Mouse (Mus musculus) liver, embryonic 12.5 days (tissue): Measurements from ENCODE around the gene Pxn. TPM values are rescaled to one million over a fixed set of nuclear protein-coding genes. Genes with fewer than 3 reads are reported as not detected.
"Not testable (repeated sequence)": the region's sequence is repeated elsewhere in the genome, so short reads cannot be mapped to it uniquely, and the experiment has no call there.

ENCODE experiments used
- ATAC-seq: fragments of 200-750 bp; cut with Nextera tagmentation; 2 replicates; pipeline ENCODE4 v1.8.0; 2017; ENCODE audit warnings: moderate number of reproducible peaks, mild to moderate bottlenecking, moderate library complexity
- H3K27ac ChIP-seq: fragments of 300-500 bp; sonication (generic); 2 replicates; pipeline ENCODE4 v1.5.1; 2016; ENCODE audit warnings: mild to moderate bottlenecking
- H3K27me3 ChIP-seq: fragments of 300-500 bp; sonication (generic); replicated peaks from 2 replicates; pipeline ENCODE4 v1.6.1; 2016; ENCODE audit warnings: mild to moderate bottlenecking, moderate library complexity
- H3K36me3 ChIP-seq: fragments of 300-500 bp; sonication (generic); 2 replicates; pipeline ENCODE4 v1.6.1; 2016; ENCODE audit warnings: mild to moderate bottlenecking, moderate library complexity
- H3K4me1 ChIP-seq: fragments of 300-500 bp; sonication (generic); 2 replicates; pipeline ENCODE4 v1.6.1; 2016
- H3K4me2 ChIP-seq: fragments of 300-500 bp; sonication (generic); 2 replicates; pipeline ENCODE4 v1.6.1; 2016; ENCODE audit warnings: mild to moderate bottlenecking, moderate library complexity
- H3K4me3 ChIP-seq: fragments of 300-500 bp; sonication (generic); 2 replicates; pipeline ENCODE4 v1.5.1; 2016; ENCODE audit warnings: mild to moderate bottlenecking, moderate library complexity
- H3K9ac ChIP-seq: fragments of 300-500 bp; sonication (generic); 2 replicates; pipeline ENCODE4 v1.6.1; 2016; ENCODE audit warnings: mild to moderate bottlenecking, moderate library complexity
- H3K9me3 ChIP-seq: fragments of 300-500 bp; sonication (generic); replicated peaks from 2 replicates; pipeline ENCODE4 v1.6.1; 2016; ENCODE audit warnings: mild to moderate bottlenecking, moderate library complexity
- WGBS: fragments of 180-500 bp; shearing (Covaris S2); methylation state at CpG from one replicate; pipeline ENCODE4 v1.1.7; 2016; ENCODE audit not compliant: insufficient replicate concordance; 5-methylcytosine and 5-hydroxymethylcytosine counted together
- polyA plus RNA-seq: library from polyadenylated mRNA; unstranded; fragments of >200 nt; fragmentation: Nextera tagmentation; extraction: Ambion mirVana; gene quantifications from 2 replicates; pipeline ENCODE4 v1.2.1, GENCODE M21; 2016

The Pxn gene
- polyA plus RNA-seq, 1 experiment from 2014 or later = 17.4 TPM

- peak overlapping the region; percentile 100 for H3K27ac ChIP-seq
- no peaks in the 10 kb centered on the region for H3K36me3 ChIP-seq
- ATAC-seq = peak; percentile 79
- WGBS = under 1% methylated on average over 39 of the region's 39 CpGs
- H3K9ac ChIP-seq = peak overlapping the region; percentile 80
- peaks cover 55% of the 10 kb centered on the region for H3K4me1 ChIP-seq
- no peaks in the 10 kb centered on the region for H3K9me3 ChIP-seq
- H3K4me3 ChIP-seq = peak overlapping the region; percentile 43
- H3K27me3 ChIP-seq = 0 out of 2 replicates have a peak, but pooled peaks cover 3% of the 10 kb centered on the region
- peak overlapping the region; percentile 70 for H3K4me2 ChIP-seq
These were observed 17.4 kb upstream of the Pxn start for GRCm38 (mm10) chr5:115488841-115489698.

- H3K4me2 ChIP-seq = peak overlapping the region; percentile 70
- peak; percentile 80 for ATAC-seq
- peak overlapping the region; percentile 100 for H3K27ac ChIP-seq
- H3K4me3 ChIP-seq = peak overlapping the region; percentile 34
- H3K4me1 ChIP-seq = peaks cover 51% of the 10 kb centered on the region
- H3K27me3 ChIP-seq = 0 out of 2 replicates have a peak, but pooled peaks cover 3% of the 10 kb centered on the region
- H3K9ac ChIP-seq = peak overlapping the region; percentile 80
- WGBS = under 1% methylated on average over 50 of the region's 50 CpGs
- no peaks in the 10 kb centered on the region for H3K36me3 ChIP-seq
- H3K9me3 ChIP-seq = no peaks in the 10 kb centered on the region
These were observed 16.5 kb upstream of the Pxn start for GRCm38 (mm10) chr5:115489699-115490637.

- no peak for ATAC-seq
- peak overlapping the region; percentile 17 for H3K4me3 ChIP-seq
- peaks cover 47% of the 10 kb centered on the region for H3K4me1 ChIP-seq
- H3K9ac ChIP-seq = peak overlapping the region; percentile 53
- H3K27ac ChIP-seq = peak overlapping the region; percentile 100
- WGBS = 7% methylated on average over 8 of the region's 8 CpGs
- 0 out of 2 replicates have a peak, but pooled peaks cover 3% of the 10 kb centered on the region for H3K27me3 ChIP-seq
- H3K9me3 ChIP-seq = no peaks in the 10 kb centered on the region
- peak overlapping the region; percentile 70 for H3K4me2 ChIP-seq
- H3K36me3 ChIP-seq = no peaks in the 10 kb centered on the region
These were observed 15.9 kb upstream of the Pxn start for GRCm38 (mm10) chr5:115490638-115491000.

GRCm38 (mm10) chr5:115491076-115491475, 15.4 kb upstream of the Pxn start:
- H3K9me3 ChIP-seq = no peaks in the 10 kb centered on the region
- 0 out of 2 replicates have a peak, but pooled peaks cover 2% of the 10 kb centered on the region for H3K27me3 ChIP-seq
- ATAC-seq = no peak
- peak overlapping the region; percentile 100 for H3K27ac ChIP-seq
- peaks cover 47% of the 10 kb centered on the region for H3K4me1 ChIP-seq
- H3K36me3 ChIP-seq = no peaks in the 10 kb centered on the region
- WGBS = 18% methylated on average over 5 of the region's 5 CpGs
- peak overlapping the region; percentile 63 for H3K9ac ChIP-seq
- peak overlapping the region; percentile 17 for H3K4me3 ChIP-seq
- H3K4me2 ChIP-seq = peak overlapping the region; percentile 70

GRCm38 (mm10) chr5:115491771-115492322, 14.6 kb upstream of the Pxn start:
- no peaks in the 10 kb centered on the region for H3K9me3 ChIP-seq
- H3K36me3 ChIP-seq = no peaks in the 10 kb centered on the region
- H3K4me3 ChIP-seq = peak overlapping the region; percentile 33
- peak overlapping the region; percentile 53; the same call in 1 of the 2 replicates for H3K27ac ChIP-seq
- H3K4me2 ChIP-seq = peak overlapping the region; percentile 70
- WGBS = 4% methylated on average over 28 of the region's 28 CpGs
- peaks cover 49% of the 10 kb centered on the region for H3K4me1 ChIP-seq
- ATAC-seq = no peak
- H3K27me3 ChIP-seq = no peaks in the 10 kb centered on the region
- peak overlapping the region; percentile 63 for H3K9ac ChIP-seq

- no peak overlapping the region for H3K9ac ChIP-seq
- 55% methylated on average over 6 of the region's 6 CpGs for WGBS
These were observed 13.7 kb upstream of the Pxn start for GRCm38 (mm10) chr5:115492711-115493335.

GRCm38 (mm10) chr5:115493441-115493840, 13.0 kb upstream of the Pxn start:
- WGBS = 44% methylated on average over 5 of the region's 5 CpGs
- Histone ChIP-seq H3K4me1 (peaks cover 50% of the 10 kb centered on the region), H3K4me2 (no peak overlapping the region), H3K27me3 (no peaks in the 10 kb centered on the region), H3K9me3 (no peaks in the 10 kb centered on the region), H3K9ac (no peak overlapping the region), H3K36me3 (no peaks in the 10 kb centered on the region), H3K27ac (no peak overlapping the region), H3K4me3 (no peak overlapping the region)
- ATAC-seq = no peak

More at GRCm38 (mm10) chr5:115492711-115493335, 13.7 kb upstream of the Pxn start:
- Histone ChIP-seq H3K4me1 (peaks cover 52% of the 10 kb centered on the region), H3K4me2 (no peak overlapping the region), H3K9me3 (no peaks in the 10 kb centered on the region), H3K4me3 (no peak overlapping the region), H3K27ac (no peak overlapping the region), H3K36me3 (no peaks in the 10 kb centered on the region), H3K27me3 (no peaks in the 10 kb centered on the region)
- ATAC-seq = no peak

GRCm38 (mm10) chr5:115495618-115496017, 10.9 kb upstream of the Pxn start:
- WGBS = 77% methylated on average over 3 of the region's 3 CpGs
- not testable (repeated sequence) for H3K9me3 ChIP-seq, H3K4me2 ChIP-seq, H3K27ac ChIP-seq, H3K36me3 ChIP-seq, H3K4me3 ChIP-seq, ATAC-seq, H3K9ac ChIP-seq, H3K27me3 ChIP-seq
- peaks cover 50% of the 10 kb centered on the region for H3K4me1 ChIP-seq

GRCm38 (mm10) chr5:115497033-115497432, 9.4 kb upstream of the Pxn start:
- H3K4me2 ChIP-seq = no peak overlapping the region
- H3K27ac ChIP-seq = no peak overlapping the region
- no peaks in the 10 kb centered on the region for H3K36me3 ChIP-seq
- no peaks in the 10 kb centered on the region for H3K27me3 ChIP-seq
- H3K4me3 ChIP-seq = no peak overlapping the region
- no peaks in the 10 kb centered on the region for H3K9me3 ChIP-seq
- H3K4me1 ChIP-seq = peaks cover 36% of the 10 kb centered on the region
- no peak for ATAC-seq
- 69% methylated on average over 7 of the region's 7 CpGs for WGBS
- H3K9ac ChIP-seq = no peak overlapping the region

- 38% methylated on average over 9 of the region's 9 CpGs for WGBS
- no peak for ATAC-seq
- Histone ChIP-seq H3K4me3 (no peak overlapping the region), H3K27me3 (no peaks in the 10 kb centered on the region), H3K9ac (no peak overlapping the region), H3K4me1 (peaks cover 26% of the 10 kb centered on the region), H3K36me3 (no peaks in the 10 kb centered on the region), H3K9me3 (no peaks in the 10 kb centered on the region), H3K4me2 (no peak overlapping the region), H3K27ac (no peak overlapping the region)
These were observed 7.9 kb upstream of the Pxn start for GRCm38 (mm10) chr5:115498307-115499240.
